Mouse (Mus musculus): Measurements from ENCODE around the gene 4933411K16Rik. TPM values are rescaled to one million over a fixed set of nuclear protein-coding genes. Genes with fewer than 3 reads are reported as not detected.

4933411K16Rik gene
- polyA plus RNA-seq, 1 experiment = 0.18 TPM

DNA sequence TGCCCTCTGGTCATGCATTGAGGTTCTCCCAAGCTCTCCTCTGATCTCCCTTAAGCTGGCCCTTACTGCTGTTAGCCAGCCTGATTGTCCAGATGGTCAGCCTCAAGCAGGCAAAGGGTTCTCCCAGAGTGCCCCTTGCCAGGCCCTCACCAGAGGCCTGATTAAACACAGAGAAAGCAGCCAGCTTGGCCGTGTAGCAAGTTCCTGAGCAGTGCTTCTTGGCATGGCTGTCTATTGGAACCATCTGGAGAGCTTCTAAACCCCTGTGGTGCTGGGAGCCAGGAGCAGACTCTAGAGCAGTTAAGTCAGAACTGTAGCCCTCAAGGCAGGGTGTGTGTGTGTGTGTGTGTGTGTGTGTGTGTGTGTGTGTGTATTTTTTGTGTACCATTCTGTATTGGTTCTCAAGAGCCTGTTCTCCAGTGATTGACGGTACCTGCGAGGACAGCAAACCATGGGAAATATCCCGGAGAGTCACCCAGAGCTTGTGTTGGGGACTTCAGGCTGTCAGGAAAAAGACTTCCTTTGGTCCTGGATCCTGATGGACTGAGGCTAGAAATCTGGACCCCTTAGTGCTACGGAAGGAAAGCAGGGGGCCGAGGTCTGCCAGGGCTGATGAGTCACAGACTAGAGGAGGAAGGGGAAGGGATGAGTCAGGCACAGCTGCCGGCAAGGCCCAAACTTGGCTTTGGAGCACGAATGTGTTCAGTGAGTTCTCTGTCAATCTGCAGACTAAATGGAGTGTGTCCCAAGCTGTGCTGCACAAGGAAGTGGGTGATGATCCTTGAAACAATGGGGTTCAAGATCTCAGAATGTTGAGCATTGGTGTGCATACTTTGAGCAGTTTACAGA lies 34.4 kb upstream of the 4933411K16Rik start:
- H3K79me2 ChIP-seq (ENCODE audit: control insufficient read depth, insufficient read depth) = peaks cover 86% of the 10 kb centered on the region
- H3ac ChIP-seq (ENCODE audit: control insufficient read depth, insufficient read length, low read depth) = peak overlapping the region; percentile 70
- H3K27me3 ChIP-seq (ENCODE audit: control insufficient read depth, insufficient read depth, insufficient read length) = no peaks in the 10 kb centered on the region
- TF ChIP-seq MYOG (IDR thresholded peaks at IDR 0.05; ENCODE audit: control insufficient read depth, extremely low read depth, insufficient read length) (no peak), MAX (IDR thresholded peaks at IDR 0.05) (peak; percentile 77), CEBPB (IDR thresholded peaks at IDR 0.05; ENCODE audit: low read depth) (no peak), MYOD1 (IDR thresholded peaks at IDR 0.05; ENCODE audit: control insufficient read depth, insufficient read length, low read depth) (peak; percentile 97), CTCF (IDR thresholded peaks at IDR 0.05; ENCODE audit: control insufficient read depth, insufficient read depth, insufficient read length) (no peak), FOSL1 (IDR thresholded peaks at IDR 0.05; ENCODE audit: insufficient read depth, low read length, poor library complexity, severe bottlenecking) (peak; percentile 96), USF1 (IDR thresholded peaks at IDR 0.05; ENCODE audit: low read depth) (no peak)
- H3K79me3 ChIP-seq (ENCODE audit: low read depth) = peaks cover 53% of the 10 kb centered on the region
- H3K36me3 ChIP-seq (ENCODE audit: control insufficient read depth, insufficient read depth) = no peaks in the 10 kb centered on the region
- H3K4me3 ChIP-seq (ENCODE audit: insufficient read depth, poor library complexity, severe bottlenecking) = peak overlapping the region; percentile 28

DNA sequence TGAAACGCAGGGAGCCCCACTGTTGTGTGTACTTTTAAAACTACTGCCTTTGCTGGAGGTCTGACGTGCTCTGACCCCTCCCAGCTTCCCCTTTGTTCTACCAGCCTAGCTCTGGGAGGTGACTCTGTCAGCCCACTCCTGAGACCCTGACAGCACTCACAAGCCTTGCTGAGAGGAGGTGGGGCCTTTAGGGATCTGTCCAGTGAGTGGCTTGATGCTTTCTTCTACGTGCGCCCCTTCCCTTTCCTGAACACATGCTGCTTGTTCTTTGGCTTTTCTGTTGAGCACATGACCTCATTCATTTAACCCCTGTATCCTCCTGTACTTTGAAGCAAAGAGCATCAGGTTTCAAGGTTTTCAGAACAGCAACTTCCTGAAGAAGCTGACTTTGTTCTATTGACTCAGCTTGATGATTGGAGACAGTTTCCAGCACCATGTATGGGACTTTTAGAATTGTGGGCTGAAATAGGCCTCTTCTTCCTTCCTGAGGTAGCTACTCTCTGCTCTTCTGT lies 33.0 kb upstream of the 4933411K16Rik start:
- Histone ChIP-seq H3ac (ENCODE audit: control insufficient read depth, insufficient read length, low read depth) (peak overlapping the region; percentile 4), H3K4me3 (ENCODE audit: insufficient read depth, poor library complexity, severe bottlenecking) (no peak overlapping the region), H3K27me3 (ENCODE audit: control insufficient read depth, insufficient read depth, insufficient read length) (no peaks in the 10 kb centered on the region), H3K36me3 (ENCODE audit: control insufficient read depth, insufficient read depth) (no peaks in the 10 kb centered on the region), H3K79me2 (ENCODE audit: control insufficient read depth, insufficient read depth) (peaks cover 86% of the 10 kb centered on the region), H3K79me3 (ENCODE audit: low read depth) (peaks cover 52% of the 10 kb centered on the region)
- peak; percentile 37 for TF ChIP-seq MAX (IDR thresholded peaks at IDR 0.05)
- peak; percentile 56 for TF ChIP-seq USF1 (IDR thresholded peaks at IDR 0.05; ENCODE audit: low read depth)
- TF ChIP-seq FOSL1 (IDR thresholded peaks at IDR 0.05; ENCODE audit: insufficient read depth, low read length, poor library complexity, severe bottlenecking) = no peak

DNA sequence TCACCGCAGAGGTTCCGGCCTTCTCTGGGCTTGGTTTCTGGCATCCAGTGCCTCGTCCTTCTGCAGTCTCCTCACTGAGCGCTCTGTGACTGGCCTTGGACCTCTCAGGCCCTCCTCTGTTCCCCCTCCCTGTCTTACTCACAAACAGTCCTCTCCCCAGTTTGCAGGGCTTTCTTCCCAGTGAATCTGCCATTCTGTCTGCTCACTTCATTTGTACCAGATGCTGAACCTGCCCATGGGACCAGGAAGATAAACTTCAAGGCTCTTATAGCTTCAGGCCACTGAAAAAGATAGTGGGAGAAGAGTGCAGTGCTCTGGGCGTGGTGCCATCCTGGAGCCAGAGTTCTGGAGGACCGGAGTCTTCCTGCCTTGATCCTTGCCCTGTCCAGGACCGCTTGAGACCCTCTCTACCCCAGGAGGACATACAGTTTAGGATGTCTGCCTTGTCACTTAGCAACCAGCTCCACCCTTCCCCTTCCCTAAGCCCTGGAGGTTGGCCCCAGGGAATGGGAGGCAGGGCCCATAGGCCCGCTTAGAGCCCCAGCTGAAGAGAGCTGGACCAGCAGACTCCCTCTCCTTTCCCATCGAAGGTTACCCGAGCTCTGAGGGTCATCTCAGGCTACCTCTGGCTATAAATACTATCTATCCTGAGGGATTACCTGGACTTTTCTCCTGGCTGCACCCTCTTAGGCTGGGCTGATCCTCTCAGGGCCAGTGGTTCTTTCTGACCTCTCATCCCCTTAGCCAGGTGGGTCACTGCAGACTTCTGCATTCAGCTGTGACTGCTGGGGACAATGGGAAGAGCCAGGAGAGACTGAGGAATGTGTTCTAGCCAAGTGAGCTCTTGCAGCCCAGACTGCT lies 30.1 kb upstream of the 4933411K16Rik start:
- no peaks in the 10 kb centered on the region for H3K27me3 ChIP-seq (ENCODE audit: control insufficient read depth, insufficient read depth, insufficient read length)
- H3K79me2 ChIP-seq (ENCODE audit: control insufficient read depth, insufficient read depth) = peaks cover 85% of the 10 kb centered on the region
- TF ChIP-seq MAX (IDR thresholded peaks at IDR 0.05) (no peak), CTCF (IDR thresholded peaks at IDR 0.05; ENCODE audit: control insufficient read depth, insufficient read depth, insufficient read length) (no peak)
- peak overlapping the region; percentile 24 for H3ac ChIP-seq (ENCODE audit: control insufficient read depth, insufficient read length, low read depth)
- H3K36me3 ChIP-seq (ENCODE audit: control insufficient read depth, insufficient read depth) = no peaks in the 10 kb centered on the region
- H3K4me3 ChIP-seq (ENCODE audit: insufficient read depth, poor library complexity, severe bottlenecking) = no peak overlapping the region
- peaks cover 48% of the 10 kb centered on the region for H3K79me3 ChIP-seq (ENCODE audit: low read depth)

DNA sequence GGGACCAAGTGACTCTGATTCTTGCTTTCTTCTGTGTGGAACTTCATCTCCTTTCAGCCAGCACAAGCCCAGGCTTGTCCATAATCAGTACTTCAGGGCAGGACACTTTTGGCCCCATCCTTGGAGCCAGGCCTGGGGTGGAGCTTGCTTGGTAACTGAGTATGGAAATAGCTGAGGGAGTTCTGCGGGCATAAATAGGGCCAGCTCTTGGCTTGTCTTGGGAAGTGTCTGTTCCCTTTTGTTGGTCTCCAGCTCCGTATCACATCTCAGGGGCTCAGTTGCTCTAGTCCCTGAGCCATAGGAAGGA lies 29.6 kb upstream of the 4933411K16Rik start:
- H3K4me3 ChIP-seq (ENCODE audit: insufficient read depth, poor library complexity, severe bottlenecking) = no peak overlapping the region
- H3K79me3 ChIP-seq (ENCODE audit: low read depth) = peaks cover 51% of the 10 kb centered on the region
- peaks cover 91% of the 10 kb centered on the region for H3K79me2 ChIP-seq (ENCODE audit: control insufficient read depth, insufficient read depth)
- no peaks in the 10 kb centered on the region for H3K27me3 ChIP-seq (ENCODE audit: control insufficient read depth, insufficient read depth, insufficient read length)
- no peak for TF ChIP-seq MAX (IDR thresholded peaks at IDR 0.05)
- no peak for TF ChIP-seq CEBPB (IDR thresholded peaks at IDR 0.05; ENCODE audit: low read depth)
- no peak for TF ChIP-seq USF1 (IDR thresholded peaks at IDR 0.05; ENCODE audit: low read depth)
- no peak for TF ChIP-seq MYOG (IDR thresholded peaks at IDR 0.05; ENCODE audit: control insufficient read depth, extremely low read depth, insufficient read length)
- TF ChIP-seq MYOD1 (IDR thresholded peaks at IDR 0.05; ENCODE audit: control insufficient read depth, insufficient read length, low read depth) = no peak
- TF ChIP-seq FOSL1 (IDR thresholded peaks at IDR 0.05; ENCODE audit: insufficient read depth, low read length, poor library complexity, severe bottlenecking) = no peak
- TF ChIP-seq CTCF (IDR thresholded peaks at IDR 0.05; ENCODE audit: control insufficient read depth, insufficient read depth, insufficient read length) = no peak
- H3K36me3 ChIP-seq (ENCODE audit: control insufficient read depth, insufficient read depth) = no peaks in the 10 kb centered on the region
- no peak overlapping the region for H3ac ChIP-seq (ENCODE audit: control insufficient read depth, insufficient read length, low read depth)

DNA sequence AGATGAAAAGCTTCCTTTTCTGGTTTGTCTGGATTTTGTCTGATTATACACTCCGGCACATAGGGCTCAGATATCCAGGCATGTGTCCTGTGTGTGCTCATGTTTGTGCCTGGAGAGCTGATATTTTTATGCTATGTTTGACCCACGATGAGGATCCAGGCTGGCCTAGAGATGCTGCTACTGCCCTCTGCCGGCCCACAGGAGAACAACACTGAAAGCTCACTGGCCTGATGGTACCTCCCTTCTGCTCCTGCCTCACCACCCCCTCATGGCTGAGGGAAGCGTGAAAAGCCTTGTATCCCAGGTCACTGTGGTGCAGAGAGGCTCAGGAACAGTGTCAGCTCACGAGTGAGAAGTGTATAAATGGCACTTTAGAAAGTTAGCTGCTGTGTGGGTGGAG lies 25.9 kb upstream of the 4933411K16Rik start:
- Histone ChIP-seq H3K79me3 (ENCODE audit: low read depth) (peaks cover 45% of the 10 kb centered on the region), H3K4me3 (ENCODE audit: insufficient read depth, poor library complexity, severe bottlenecking) (no peak overlapping the region), H3K27me3 (ENCODE audit: control insufficient read depth, insufficient read depth, insufficient read length) (no peaks in the 10 kb centered on the region), H3K79me2 (ENCODE audit: control insufficient read depth, insufficient read depth) (peaks cover 95% of the 10 kb centered on the region), H3ac (ENCODE audit: control insufficient read depth, insufficient read length, low read depth) (no peak overlapping the region), H3K36me3 (ENCODE audit: control insufficient read depth, insufficient read depth) (no peaks in the 10 kb centered on the region)
- TF ChIP-seq FOSL1 (IDR thresholded peaks at IDR 0.05; ENCODE audit: insufficient read depth, low read length, poor library complexity, severe bottlenecking) (no peak), CTCF (IDR thresholded peaks at IDR 0.05; ENCODE audit: control insufficient read depth, insufficient read depth, insufficient read length) (peak; percentile 90)

DNA sequence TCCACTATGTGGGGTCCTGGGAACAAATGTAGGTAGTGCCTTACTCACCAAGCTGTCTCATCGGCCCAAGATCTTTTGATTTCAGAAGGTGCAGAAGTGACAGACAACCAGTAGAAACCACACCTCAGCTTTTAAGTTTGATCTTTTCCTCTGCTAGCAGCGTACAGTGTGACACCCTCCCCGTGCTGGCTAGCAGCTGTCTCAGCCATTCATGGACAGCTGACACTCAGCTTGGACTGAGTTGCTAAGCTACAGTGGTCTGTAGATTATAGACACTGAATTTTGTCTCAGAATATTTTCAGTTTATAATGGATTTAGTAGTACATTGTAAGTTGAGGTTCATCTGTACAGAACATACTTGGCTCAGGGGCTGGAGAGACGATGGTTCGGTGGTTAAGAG lies 20.9 kb upstream of the 4933411K16Rik start:
- peaks cover 58% of the 10 kb centered on the region for H3K79me2 ChIP-seq (ENCODE audit: control insufficient read depth, insufficient read depth)
- peaks cover 27% of the 10 kb centered on the region for H3K36me3 ChIP-seq (ENCODE audit: control insufficient read depth, insufficient read depth)
- H3K4me3 ChIP-seq (ENCODE audit: insufficient read depth, poor library complexity, severe bottlenecking) = no peak overlapping the region
- TF ChIP-seq FOSL1 (IDR thresholded peaks at IDR 0.05; ENCODE audit: insufficient read depth, low read length, poor library complexity, severe bottlenecking) = no peak
- TF ChIP-seq MAX (IDR thresholded peaks at IDR 0.05) = no peak
- no peak for TF ChIP-seq CEBPB (IDR thresholded peaks at IDR 0.05; ENCODE audit: low read depth)
- no peak for TF ChIP-seq MYOG (IDR thresholded peaks at IDR 0.05; ENCODE audit: control insufficient read depth, extremely low read depth, insufficient read length)
- peak; percentile 10 for TF ChIP-seq MYOD1 (IDR thresholded peaks at IDR 0.05; ENCODE audit: control insufficient read depth, insufficient read length, low read depth)
- peaks cover 28% of the 10 kb centered on the region for H3K79me3 ChIP-seq (ENCODE audit: low read depth)
- H3ac ChIP-seq (ENCODE audit: control insufficient read depth, insufficient read length, low read depth) = no peak overlapping the region
- H3K27me3 ChIP-seq (ENCODE audit: control insufficient read depth, insufficient read depth, insufficient read length) = no peaks in the 10 kb centered on the region
